Mouse (Mus musculus): ENCODE data around the gene Clec2i.
"Not testable (repeated sequence)": the region's sequence is repeated elsewhere in the genome, so short reads cannot be mapped to it uniquely, and the experiment has no call there.

GRCm38 (mm10) chr6:128934081-128934480, 46.7 kb downstream of the Clec2i start, which contains the start of gene Clec2g:
- TF ChIP-seq CTCF (IDR thresholded peaks at IDR 0.05; ENCODE audit: low read depth); EP300 (optimal IDR thresholded peaks at IDR 0.05): not testable (repeated sequence)
